10 mouse cellular contexts compared by ENCODE assay signal in the genomic region with DNA sequence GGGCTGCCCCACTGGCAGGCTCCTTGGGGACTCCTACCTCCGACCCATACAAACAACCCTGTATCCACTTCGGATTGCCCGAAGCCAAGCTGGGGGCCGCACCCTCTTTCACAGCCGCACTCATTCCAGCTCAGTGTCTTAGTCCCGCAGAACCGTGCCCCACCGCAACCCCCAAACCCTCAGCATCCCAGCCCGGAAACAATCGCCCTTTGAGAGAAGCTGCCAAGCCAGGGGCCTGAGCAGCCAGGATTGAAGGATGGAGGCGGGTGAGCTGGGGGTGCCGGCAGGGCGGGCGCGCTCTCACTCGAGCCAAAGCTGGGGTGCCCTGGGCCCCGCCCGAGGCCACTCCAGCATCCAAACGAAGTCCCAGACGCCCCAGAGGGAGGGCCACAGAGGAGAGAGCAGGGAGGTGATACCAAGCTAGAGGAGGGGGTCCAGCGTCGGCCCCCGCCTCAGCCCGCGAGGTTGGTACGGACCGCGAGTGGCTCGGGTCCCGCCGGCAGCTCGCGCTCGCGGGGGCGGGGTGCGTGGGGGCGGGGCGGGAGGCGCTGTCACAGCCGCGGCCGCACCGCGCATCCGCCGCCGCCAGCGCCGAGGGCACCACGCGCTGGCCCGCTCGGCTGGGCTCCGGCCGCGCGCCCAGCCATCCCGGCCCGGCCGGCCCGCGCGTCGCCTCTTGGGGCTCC. TPM values are rescaled to one million over a fixed set of nuclear protein-coding genes. Genes with fewer than 3 reads are reported as not detected.
A peak's percentile ranks its signal among the peaks of the same experiment; 100 is the strongest.
DNase-seq lines count a peak whose midpoint lies in the region; ATAC-seq and TF ChIP-seq lines count a peak whose summit lies in the region.
"Had no signal": no experiment of that assay in that cellular context is flagged by ENCODE, and none has a peak within 500 bp of the region (broad histone marks: within the 10 kb centered on the region; RNA-seq: fewer than 3 reads in every experiment).

B3gat1 (plus strand) TSS at position 523 of the 686 bp plus-strand sequence.

- H3K27ac ChIP-seq in heart, embryonic 13.5 days (replicated peaks) = no peak within 1 kb of the TSS
- peak within 1 kb of the TSS; percentile 85 for H3K27ac ChIP-seq in forebrain, embryonic 10.5 days
- H3K27ac ChIP-seq in layer of hippocampus, adult 2 months = peak within 1 kb of the TSS; percentile 99
- peak within 1 kb of the TSS; percentile 75 for H3K27ac ChIP-seq in midbrain, embryonic 12.5 days (replicated peaks)

- H3K36me3 ChIP-seq in heart, embryonic 13.5 days = no peaks in the 10 kb centered on the region
- no peaks in the 10 kb centered on the region for H3K36me3 ChIP-seq in forebrain, embryonic 10.5 days (replicated peaks)
- H3K36me3 ChIP-seq in midbrain, embryonic 12.5 days = no peaks in the 10 kb centered on the region
- H3K36me3 ChIP-seq: G1E had no signal

- peak within 1 kb of the TSS; percentile 88 for H3K4me2 ChIP-seq in heart, embryonic 13.5 days
- peak within 1 kb of the TSS; percentile 85 for H3K4me2 ChIP-seq in midbrain, embryonic 12.5 days (replicated peaks)

- WGBS in heart, embryonic 13.5 days = 3% methylated on average over 44 of the region's 65 CpGs
- under 1% methylated on average over 65 of the region's 65 CpGs for WGBS in forebrain, embryonic 10.5 days
- WGBS in midbrain, embryonic 12.5 days = under 1% methylated on average over 60 of the region's 65 CpGs

- TF ChIP-seq CTCF in layer of hippocampus, adult 2 months (conservative IDR thresholded peaks at IDR 0.05) = no peak

- intact Hi-C loops in heart, postnatal 25 days (cut with DNase I) = no loop called here

- peaks cover 68% of the 10 kb centered on the region for H3K27me3 ChIP-seq in heart, embryonic 13.5 days (replicated peaks)
- peaks cover 50% of the 10 kb centered on the region for H3K27me3 ChIP-seq in forebrain, embryonic 10.5 days (ENCODE audit: poor library complexity, severe bottlenecking)
- H3K27me3 ChIP-seq in midbrain, embryonic 12.5 days = peaks cover 22% of the 10 kb centered on the region

- H3K4me3 ChIP-seq in heart, embryonic 13.5 days = peak within 1 kb of the TSS; percentile 56
- peak within 1 kb of the TSS; percentile 79 for H3K4me3 ChIP-seq in forebrain, embryonic 10.5 days
- H3K4me3 ChIP-seq in layer of hippocampus, adult 2 months = peak within 1 kb of the TSS; percentile 84
- H3K4me3 ChIP-seq in midbrain, embryonic 12.5 days = peak within 1 kb of the TSS; percentile 73

- H3K4me1 ChIP-seq in heart, embryonic 13.5 days = peaks cover 9% of the 10 kb centered on the region
- H3K4me1 ChIP-seq in forebrain, embryonic 10.5 days = peaks cover 26% of the 10 kb centered on the region
- peaks cover 22% of the 10 kb centered on the region for H3K4me1 ChIP-seq in midbrain, embryonic 12.5 days

- no peaks in the 10 kb centered on the region for H3K9me3 ChIP-seq in heart, embryonic 13.5 days
- no peaks in the 10 kb centered on the region for H3K9me3 ChIP-seq in forebrain, embryonic 10.5 days
- H3K9me3 ChIP-seq in midbrain, embryonic 12.5 days = no peaks in the 10 kb centered on the region

- DNase-seq in heart, postnatal 25 days (ENCODE audit: low spot score) = no peak
- peak; percentile 45 for DNase-seq in ZHBTc4 (ENCODE audit: low read depth, low spot score)
- DNase-seq in forebrain, embryonic 10.5 days (ENCODE audit: extremely low spot score, low spot score) = peak; percentile 49
- peak; percentile 49 to 50 for DNase-seq in layer of hippocampus, adult 2 months (ENCODE audit: low spot score in 2 of 2)
- DNase-seq in ovary, postnatal 10 days (ENCODE audit: low spot score) = no peak
- no peak for DNase-seq in urinary bladder, postnatal 25 days (ENCODE audit: low spot score)

- ATAC-seq in heart, embryonic 13.5 days (ENCODE audit: extremely low read depth, insufficient number of reproducible peaks, low FRiP score, low TSS enrichment) = no peak
- peak; percentile 89 for ATAC-seq in midbrain, embryonic 12.5 days (ENCODE audit: low FRiP score, low read depth)

- H3K9ac ChIP-seq in heart, embryonic 13.5 days = peak within 1 kb of the TSS; percentile 73
- H3K9ac ChIP-seq in midbrain, embryonic 12.5 days (replicated peaks) = peak within 1 kb of the TSS; percentile 90

RNA-seq across cellular contexts. Expression of gene B3gat1, which starts in this region (rescaled TPM):
- 0.08 and 0.11 TPM in 2 replicates for polyA plus RNA-seq in heart, embryonic 13.5 days (2015; fragmentation: Nextera tagmentation; extraction: Ambion mirVana)
- not detected for total RNA-seq in heart, postnatal 25 days (2021)
- 1.8 and 2.3 TPM in 2 replicates for polyA plus RNA-seq in forebrain, embryonic 10.5 days (2016; fragmentation: Nextera tagmentation; extraction: Ambion mirVana)
- total RNA-seq in layer of hippocampus, adult 2 months (2021) = 100 to 1,000 TPM; 254 to 273 TPM
- 10.9 and 12.9 TPM in 2 replicates for polyA plus RNA-seq in midbrain, embryonic 12.5 days (2016; fragmentation: Nextera tagmentation; extraction: Ambion mirVana)
- total RNA-seq: hematopoietic stem cell, adult 5-6 weeks had no signal
- polyA plus RNA-seq: G1E had no signal

Comparison
In these comparisons a context has a peak if more than half of its experiments do, and no peak if none do; other contexts are left out.
1. RNA of gene B3gat1 (total RNA-seq): 254 to 273 TPM in layer of hippocampus, adult 2 months; not detected in heart, postnatal 25 days; every median in the first group is over 100 times any median in the second.
2. DNase-seq: peak in ZHBTc4 (single experiment), forebrain, embryonic 10.5 days (single experiment) and layer of hippocampus, adult 2 months (2 of 2); none in heart, postnatal 25 days (single experiment), ovary, postnatal 10 days (single experiment) and urinary bladder, postnatal 25 days (single experiment).
3. Peak in every context shown above with its lines, with median percentiles within 50 percentile points of each other: H3K4me3 ChIP-seq.